Mouse (Mus musculus) right cerebral cortex, adult 18-20 months (tissue): ENCODE measurements at regions not wholly inside any gene's neighbourhood (a gene's known extent, or its start where the extent isn't known, plus 50 kb on each side); places are given as distances from the start of the nearest gene placed in this dataset.
A peak's percentile ranks its signal among the peaks of the same experiment; 100 is the strongest.

Experiments
- DNase-seq: peaks from one replicate; pipeline ENCODE4 v3.0.0; 2022; ENCODE audit warnings: mixed read lengths

DNA sequence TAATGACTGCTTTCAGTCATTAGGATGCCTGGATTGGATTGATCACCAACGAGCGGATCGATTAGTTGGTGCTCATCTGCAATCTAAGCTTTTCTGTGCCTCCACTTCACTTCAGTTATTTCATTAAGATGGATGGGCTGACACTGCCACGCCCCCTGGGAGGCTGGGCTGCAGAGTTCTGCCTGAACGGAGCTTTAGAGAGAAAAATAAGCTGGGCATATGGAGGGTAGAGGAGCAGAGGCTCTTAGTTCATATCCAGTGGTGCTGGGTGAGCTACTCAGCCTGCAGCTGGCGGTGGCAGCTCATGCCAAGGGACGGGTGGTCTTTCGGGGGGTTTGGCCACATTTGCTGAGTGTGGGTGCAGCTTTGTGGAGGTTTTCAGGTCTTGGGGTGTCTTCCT lies 256.4 kb upstream of the Dusp10 start:
- DNase-seq, result no peak

DNA sequence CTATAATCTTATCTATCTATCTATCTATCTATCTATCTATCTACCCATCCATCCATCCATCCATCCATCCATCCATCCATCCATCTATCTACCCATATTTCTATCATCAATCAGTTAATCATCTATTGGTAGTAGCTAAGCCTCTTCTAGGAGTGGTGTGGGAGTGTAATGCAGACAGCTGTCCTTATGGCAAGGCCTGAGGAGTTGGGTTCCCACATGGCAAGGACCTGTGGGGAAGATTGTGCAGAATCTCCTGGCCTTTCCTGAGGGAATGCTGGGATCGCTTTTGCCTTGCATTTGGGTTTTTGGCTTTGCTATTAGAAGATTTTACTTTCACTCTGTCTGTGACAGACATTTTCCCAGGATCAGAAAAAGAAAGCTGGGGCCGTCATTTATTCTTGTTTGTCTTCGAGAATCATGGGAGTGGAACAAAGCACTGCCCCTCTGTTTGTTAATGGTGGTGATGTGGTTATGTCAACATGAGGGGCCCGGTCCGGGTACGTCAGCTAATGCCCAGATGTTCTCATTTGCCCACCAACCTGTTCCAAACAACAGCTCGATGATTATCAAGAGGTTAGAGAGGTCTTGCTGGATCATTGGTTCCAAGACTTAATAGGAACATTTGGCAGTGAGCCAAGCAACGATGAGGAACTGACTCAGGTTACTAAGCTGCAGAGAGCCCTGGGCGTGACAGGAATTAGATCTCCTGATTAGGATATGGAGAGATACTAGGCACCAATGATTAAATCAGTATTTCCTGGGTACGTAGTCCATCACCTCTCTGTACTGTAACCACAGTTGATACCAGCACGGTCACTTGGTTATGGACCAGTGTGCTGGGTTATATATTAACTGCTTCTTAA lies 249.0 kb upstream of the Dusp10 start:
- DNase-seq, result no peak

DNA sequence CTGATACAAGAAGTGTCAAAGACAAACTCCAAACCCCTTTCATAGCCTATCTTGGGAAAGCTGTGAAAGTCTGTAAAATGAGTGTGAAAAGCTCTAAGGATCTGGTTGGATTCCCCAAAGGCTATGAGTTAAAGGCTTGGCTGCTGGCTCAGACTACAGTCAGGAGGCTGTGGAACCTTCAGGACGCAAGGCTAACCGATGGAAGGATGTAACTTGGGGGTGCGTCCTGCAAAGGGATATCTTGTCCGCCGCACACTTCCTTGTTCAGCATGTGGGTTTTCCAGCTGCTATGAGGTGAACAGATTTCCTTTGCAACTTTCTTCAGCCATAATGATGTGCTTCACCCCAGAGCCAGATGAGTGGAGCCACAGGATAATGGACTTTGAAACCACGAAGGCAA lies 240.3 kb upstream of the Dusp10 start:
- DNase-seq, result no peak

DNA sequence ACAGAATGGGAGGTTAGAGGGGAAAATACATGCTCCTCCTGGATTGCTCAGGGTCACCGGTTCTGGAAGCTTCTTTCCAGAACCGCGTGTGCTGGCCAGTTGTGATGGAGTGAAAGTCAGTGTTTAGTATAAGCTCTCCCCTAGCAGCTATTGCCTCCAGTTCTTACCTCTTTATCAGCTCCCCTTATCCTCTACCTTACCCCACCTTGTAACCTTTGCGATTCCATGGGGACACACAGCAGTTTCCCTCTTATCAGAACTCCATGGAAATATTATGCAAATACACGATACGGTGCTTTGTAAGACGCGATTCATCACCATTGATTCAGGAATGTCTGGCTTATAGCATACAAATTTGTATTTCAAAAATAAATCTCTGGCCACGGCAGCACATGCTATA lies 232.9 kb upstream of the Dusp10 start:
- DNase-seq, result no peak

DNA sequence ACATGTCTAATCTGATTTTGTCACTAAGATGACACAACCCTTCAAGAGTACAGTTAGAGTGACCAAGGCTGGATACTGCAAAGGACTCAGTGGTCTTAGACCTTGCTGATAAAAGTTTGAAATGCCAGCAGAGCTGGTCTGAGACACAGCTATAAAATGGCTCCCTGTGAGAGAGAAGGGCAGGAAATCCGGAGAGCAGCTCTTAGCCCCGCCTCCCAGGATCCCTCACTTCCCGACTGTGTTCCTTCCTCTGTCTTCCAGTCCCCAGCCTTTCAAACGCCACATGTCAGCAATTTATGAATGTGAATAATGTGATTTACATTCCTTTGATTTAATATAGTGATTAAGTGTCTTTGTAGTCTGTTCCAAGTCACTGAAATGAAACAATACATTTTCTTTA lies 232.3 kb upstream of the Dusp10 start:
- DNase-seq, result no peak

DNA sequence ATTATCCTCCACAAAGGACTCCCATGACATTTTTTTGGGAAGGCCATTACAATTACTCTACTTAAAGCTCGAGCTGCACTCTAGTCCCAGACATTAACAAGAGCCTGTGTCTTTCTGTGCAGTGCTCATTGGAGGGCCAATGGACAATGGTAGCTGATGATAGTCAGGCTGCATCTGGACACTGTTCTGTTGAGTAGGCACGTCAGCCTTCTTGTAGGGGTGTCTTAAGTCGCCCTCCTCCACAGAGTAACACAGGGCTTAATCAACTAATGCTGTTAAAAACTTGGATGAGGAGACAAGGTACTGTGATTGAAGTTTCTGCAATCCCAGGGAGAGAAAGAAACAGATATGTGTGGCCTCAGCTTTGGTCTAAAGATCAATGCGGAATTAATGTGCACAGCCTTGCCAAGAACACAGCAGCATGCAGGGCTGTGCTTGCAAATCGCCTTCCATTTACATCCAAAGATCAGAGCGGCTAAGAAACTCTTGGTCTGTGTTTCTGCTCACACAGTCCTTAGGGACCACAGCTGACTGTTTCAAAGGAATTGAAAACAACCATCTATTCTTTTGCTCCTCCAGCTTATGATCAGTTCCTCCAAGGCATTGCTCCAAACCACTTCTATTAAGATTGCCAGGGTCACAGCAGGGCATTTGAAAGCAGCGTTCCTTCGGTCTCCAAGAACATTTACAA lies 229.5 kb upstream of the Dusp10 start:
- peak; percentile 3 for DNase-seq

DNA sequence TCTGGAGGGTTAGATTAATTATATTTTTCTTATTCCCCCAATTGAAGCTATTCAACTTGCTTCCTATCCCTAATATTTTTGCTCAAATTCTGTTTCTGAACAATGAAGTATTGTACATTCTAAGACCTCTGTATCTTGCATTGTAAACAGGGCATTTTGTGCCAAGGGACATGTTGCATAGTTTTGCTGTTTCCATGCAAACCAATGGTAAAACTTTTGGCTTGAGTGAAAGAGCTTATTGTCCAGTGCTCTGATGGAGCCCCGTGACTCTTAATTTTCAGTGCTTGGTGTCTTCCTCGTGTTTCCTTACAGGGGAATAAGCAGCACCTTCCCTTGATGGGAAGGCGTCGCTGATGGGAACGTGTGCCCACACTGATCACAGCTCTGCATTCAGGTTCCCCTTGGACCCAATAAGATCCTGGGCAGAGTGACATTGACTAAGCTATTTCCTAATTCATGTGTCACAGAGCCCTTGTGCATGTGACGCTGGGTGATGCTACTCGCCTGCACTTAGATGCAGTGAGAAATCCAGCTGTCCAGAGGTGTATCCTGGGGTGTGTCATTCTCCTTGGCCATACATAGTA lies 220.8 kb upstream of the Dusp10 start:
- DNase-seq, result peak; percentile 23

DNA sequence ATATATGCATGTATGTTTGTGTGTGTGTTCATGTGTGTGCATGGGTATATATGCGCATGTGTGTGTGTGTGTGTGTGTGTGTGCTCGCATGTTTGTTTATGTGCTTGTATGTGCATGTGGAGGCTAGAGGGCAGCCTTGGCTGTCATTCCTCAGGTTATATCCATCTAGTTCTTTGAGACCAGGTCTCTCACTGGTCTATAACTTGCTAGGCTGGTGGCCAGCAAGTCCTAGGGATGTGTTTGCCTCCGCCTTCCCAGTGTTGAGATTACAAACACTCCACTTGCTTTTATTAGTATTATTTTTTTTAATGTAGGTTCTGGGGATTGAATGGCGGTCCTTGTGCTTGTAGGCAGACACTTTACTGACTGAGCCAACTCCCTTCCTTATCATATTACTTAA lies 219.8 kb upstream of the Dusp10 start:
- no peak for DNase-seq

DNA sequence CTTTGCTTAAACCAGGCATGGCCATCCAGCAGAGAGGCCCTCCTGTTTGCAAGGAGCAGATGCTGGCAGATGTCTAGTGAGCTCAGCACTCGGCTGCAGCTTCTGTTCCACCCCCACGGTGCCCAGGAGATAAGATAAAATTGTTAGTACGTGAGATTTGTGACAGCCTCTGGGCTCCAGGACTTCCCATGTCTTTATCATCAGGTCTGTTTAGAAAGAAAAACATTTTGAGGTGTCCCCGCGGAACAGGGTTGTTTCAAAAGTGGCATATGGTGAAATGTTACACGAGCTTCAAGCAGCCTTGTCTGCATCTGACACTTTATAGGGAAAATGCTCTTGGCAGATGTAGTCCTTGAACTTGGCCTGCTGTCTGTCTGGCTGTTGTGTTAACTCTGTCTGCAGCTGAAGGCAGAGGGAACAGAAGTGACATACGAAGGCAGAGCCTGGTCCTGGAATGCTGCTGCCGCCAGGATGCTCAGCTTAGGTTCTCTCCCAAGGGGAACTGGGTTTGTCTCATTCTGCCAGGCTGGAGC lies 219.1 kb upstream of the Dusp10 start:
- peak; percentile 12 for DNase-seq

DNA sequence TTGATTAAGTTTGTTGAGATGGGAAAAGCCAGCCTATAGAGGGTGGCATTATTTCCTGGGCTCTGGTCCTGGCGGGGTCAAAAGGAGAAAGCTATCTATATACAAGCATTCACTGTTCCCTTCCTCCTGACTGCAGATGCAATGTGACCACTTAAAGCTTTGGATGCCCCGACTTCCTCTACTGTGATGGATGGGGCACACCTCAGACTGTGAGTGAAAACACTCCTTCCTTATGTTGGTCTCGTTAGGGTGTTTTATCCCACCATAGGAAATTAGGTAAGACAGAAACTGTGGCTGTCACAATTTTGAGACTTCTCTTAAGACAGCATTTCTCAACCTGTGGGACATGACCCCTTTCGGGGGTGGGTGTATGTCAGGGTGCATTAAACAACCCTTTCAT lies 210.8 kb upstream of the Dusp10 start:
- DNase-seq, result no peak

DNA sequence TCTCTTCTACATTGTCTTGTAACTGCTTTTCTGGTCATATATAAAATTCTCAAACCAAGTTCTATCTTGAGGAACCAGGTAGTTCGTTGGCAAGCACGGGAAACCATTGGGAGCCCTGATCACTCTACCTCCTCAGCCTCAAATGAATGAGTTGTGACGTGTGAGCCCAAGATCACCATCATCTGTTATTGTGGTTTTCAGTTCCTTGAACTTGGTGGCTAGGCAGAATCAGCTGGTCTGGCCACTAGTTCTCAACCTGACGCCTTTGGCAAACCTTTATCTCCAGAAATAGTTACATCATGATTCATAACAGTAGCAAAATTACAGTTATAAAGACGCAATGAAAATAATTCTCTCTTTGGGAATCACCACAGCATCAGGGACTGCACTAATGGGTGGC lies 209.7 kb upstream of the Dusp10 start:
- DNase-seq, result no peak

DNA sequence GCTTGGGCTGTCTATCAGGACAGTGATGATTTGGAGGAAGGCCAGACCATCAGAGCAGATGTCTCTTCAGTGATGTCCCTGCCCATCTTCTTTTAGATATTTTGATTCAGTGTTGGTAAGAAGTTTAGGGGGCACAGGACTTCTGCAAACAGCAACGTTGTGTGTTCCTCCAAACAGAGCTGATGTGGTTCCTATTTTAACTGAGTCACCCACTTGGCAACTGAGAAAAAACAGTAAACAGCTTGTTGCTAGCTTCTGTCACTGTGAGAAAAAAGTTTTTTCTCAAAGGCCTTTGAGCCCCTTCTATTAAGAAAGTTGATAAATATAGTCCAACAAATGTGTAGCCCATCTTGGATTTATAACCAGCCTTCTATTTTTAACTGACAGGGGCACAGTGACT lies 209.3 kb upstream of the Dusp10 start:
- DNase-seq, result no peak

DNA sequence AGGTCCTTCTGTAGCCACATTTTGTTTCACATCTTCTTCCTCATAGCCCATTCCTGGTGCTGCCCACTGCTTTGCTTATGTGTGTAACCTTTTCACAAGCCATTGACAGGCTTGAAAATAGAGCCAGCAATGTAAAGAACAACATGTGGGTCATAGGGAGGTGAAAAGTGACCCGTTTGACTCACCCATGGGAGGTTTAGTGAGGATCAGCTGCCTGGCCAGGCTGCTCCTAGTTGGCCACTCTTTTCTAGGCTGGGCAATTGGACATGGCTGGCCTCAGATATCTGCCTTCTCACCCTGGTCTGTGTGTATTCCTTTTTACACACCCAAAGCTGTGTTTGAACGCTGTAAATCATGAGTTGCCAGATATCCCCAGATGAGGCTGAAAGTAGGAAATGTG lies 208.8 kb upstream of the Dusp10 start:
- DNase-seq, result no peak

DNA sequence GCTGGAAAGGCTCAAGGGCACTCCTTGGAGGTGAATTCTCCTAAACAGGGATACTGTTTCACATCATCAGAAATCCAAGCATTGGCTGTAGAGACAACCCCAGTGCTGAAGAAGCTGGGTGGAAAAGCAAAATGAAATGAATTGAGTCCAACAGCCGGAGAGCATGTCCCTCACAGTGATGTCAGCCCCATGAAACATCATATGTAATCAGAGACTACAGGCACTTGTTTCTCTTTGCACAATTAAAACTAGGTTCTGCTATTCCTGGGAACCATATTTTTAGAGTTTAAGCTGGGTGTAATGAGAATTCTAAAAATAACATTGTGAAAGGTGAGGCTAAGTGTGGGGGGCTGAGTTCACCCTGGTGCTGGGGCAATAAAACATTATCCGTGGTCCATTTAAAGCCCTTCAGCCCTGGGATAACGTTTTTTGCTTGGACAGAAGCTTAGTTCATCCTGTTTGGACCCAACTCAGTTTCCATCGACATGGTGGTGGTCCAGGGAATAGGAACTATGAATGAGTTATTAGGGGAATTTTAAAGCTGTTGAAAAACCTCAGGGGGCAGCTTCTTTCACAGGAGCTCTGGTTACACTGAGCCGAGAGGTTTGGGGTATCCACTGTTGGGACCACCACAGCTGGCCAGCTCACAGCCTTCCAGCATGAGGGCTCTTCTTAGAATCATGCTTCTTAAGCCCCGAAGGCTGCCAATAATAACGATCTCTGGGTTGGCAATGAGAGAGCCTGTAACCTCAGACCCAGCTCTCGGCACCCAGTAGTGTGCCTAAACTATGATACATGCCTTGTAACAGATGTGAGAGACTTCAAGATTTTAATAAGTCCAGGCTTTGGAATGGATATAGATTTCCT lies 206.0 kb upstream of the Dusp10 start:
- DNase-seq, result no peak

DNA sequence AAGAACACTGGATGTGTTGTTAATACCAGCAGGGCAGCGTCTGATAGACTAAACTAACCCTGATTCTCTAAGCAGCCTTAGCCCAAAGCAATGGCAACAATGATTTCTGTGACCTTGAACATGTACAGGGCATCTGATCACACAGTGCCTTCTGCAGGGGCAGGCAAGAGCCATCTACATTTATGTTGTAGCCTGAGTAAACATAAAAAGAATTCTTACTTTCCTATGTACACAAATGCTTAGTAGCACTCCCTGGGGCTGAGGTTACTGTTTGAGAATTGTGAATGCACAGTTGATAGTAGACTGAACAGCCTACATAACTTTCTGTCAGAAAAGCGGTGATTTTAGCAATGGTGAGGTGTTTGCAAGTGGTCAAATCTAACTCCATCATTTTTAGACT lies 204.9 kb upstream of the Dusp10 start:
- no peak for DNase-seq

DNA sequence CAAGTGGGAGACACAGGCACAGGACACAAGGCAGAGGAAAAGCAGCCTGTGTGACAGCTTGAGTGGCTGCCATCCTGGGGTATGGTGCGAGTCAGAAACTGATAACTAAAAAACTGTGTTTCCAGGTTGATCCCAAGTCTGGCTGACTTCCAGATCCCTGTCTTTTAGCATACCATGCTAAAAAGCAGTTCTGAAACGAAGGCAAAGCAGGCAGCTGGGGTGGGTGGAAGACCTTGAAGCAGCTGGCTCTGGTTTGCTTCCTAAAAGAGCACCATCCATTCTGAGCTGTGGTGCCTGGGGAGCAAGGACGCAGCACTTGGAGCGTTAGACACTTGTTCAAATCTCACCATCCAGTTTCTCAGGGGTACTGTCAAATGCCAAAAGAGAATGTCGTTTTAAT lies 192.5 kb upstream of the Dusp10 start:
- DNase-seq, result peak; percentile 6

DNA sequence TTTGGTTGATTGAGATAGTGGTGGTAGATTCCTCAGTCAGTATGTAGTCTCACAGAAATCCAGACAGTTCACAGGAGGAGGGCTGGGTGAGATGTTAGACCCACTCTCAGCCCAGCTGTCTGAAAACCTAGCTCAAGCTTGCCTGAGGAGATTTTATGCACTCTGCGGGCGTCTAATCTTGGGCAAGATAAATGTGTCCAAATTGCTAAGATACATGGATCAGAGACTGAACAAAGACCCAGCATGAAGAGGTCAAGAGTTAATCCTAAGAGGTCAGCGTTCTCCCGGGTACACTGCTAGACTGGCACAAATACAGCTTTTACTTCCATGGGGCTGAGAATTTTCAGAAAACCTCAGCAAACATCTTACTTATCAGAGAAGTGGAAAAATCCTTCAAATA lies 186.8 kb upstream of the Dusp10 start:
- no peak for DNase-seq

DNA sequence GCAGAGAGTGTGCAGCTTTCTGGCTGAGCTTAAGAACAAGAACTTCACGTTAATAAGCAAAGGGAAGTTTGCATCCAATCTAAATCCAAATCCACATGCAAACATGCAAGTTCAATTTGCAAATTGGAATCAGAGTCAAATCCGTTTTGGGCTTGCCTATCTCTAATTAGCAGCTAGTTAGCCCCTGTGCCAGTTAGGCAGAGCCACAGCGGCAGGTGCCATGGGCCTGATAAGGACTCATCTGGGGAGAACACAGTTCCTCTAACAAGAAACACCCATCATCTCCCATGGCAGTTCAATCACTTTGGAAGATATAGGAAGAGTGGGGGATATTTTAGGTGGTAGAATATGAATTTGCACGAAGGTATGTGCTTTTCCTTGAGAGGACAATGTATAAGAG lies 168.0 kb upstream of the Dusp10 start:
- DNase-seq, result no peak

DNA sequence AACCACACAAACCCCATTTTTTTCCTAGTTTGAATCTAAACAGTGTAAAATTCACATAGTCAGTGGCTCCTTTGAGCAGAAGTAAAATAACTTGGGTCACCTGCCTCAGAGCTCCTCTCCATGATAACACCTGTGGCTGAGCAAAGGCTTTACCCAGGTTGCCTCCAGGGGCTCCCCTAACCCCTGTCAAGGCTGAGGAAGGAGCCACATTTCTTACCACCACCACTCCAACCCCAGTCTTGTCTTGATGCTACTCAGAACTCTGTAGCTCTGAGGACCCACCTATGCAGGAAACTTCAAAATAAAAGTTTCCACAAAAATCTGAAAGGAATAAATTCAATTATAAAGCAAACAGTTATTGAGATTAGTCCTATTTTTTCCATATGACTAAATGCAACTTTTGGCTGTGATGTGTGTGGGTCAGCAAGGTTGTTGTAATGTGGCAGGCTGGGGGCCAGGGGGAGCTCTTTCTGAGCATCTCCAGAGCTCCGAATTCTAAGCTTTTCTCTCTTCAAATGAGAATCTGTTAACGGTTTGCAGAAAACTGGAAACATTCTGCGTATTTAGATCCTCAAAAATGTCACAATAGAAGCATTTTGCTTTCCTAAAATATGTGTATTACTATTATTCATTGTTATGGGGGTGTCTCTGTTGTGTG lies 159.0 kb upstream of the Dusp10 start:
- DNase-seq, result no peak

DNA sequence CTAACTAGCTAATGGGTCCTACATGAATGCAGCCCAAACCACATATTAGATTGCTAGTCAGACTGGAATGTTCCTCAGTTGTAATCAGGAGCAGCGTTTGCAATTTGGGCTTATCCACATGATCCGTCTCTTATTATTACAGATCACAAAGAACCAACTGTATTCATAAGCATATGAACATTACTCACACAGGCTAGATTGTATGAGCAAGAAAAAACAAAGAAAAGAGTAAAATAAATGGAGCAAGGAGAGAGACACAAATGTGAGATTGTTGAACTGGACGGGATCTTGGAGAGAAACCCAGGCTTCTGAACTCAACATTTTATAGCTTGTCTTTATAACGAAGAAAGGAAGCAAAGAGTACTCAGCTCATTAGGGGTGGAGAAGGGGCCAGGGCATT lies 148.0 kb upstream of the Dusp10 start:
- no peak for DNase-seq

DNA sequence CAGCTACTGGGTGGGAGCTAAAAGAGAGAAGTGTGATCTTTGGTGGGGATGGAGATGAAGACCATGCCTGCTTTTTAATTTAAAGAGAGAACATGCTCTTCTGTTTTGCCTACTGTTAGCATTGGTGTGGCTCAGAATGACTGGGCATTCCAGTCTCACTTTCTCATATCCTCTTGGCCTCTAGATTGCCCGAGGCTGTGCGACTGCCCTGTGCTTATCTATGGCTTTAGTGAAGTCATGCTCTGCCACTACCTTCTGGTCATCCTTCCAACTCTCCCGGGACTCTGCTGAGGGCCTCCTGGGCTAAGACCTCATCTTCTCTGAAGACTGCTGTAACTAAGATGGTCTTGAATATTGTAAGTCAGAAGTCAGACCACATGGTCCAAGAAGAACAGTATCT lies 147.5 kb upstream of the Dusp10 start:
- DNase-seq, result no peak

DNA sequence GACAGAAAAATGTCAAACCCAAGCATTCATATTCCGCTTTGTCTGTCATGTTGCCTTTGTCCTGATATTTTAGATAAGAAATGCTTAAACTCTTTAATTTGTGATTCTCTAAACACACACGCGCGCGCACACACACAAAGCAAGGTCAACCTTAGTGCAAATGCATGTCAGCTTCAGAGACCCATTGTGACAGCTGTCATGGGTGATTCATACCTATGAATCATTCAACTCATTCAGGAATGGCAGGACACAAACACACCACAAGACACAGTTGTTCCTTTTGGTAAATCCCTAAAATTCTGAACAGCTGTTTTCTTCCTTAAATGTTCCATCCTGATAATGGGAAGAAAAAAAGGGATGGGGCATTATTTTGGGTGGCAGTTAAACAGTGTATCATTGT lies 144.1 kb upstream of the Dusp10 start:
- no peak for DNase-seq
